Mouse (Mus musculus) right cerebral cortex, postnatal 4 days (tissue): ENCODE measurements at regions not wholly inside any gene's neighbourhood (a gene's known extent, or its start where the extent isn't known, plus 50 kb on each side); places are given as distances from the start of the nearest gene placed in this dataset.
"Not testable (repeated sequence)": the region's sequence is repeated elsewhere in the genome, so short reads cannot be mapped to it uniquely, and the experiment has no call there.

Experiments
- DNase-seq: peaks from one replicate; pipeline ENCODE4 v3.0.0-alpha.2; 2022

- peak; percentile 26 for DNase-seq
Observed at GRCm38 (mm10) chr17:58820588-58821195, 170.5 kb downstream of the Pdzph1 start.

DNA sequence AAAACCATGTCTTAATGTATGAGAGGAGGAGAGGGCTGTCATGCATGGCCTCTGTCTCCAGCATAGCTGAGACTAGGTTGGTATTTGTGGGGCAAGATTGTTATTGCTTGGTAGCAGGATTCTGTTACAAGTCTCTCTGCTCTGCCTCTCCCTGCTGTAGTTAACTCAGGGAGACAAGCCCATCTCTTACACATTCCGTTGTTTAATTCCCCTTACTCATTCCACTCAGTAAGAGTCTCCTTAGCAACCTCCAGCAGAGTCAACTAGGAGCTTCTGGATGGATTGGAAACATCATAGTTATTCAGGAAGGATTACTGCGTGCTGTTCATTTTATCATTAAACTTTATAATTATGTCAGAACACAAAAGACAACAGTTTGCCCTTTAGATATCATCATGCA is 171.8 kb downstream of the Pdzph1 start:
- DNase-seq, result no peak

GRCm38 (mm10) chr17:58775451-58775850 is 215.7 kb downstream of the Pdzph1 start:
- DNase-seq, result not testable (repeated sequence)

DNA sequence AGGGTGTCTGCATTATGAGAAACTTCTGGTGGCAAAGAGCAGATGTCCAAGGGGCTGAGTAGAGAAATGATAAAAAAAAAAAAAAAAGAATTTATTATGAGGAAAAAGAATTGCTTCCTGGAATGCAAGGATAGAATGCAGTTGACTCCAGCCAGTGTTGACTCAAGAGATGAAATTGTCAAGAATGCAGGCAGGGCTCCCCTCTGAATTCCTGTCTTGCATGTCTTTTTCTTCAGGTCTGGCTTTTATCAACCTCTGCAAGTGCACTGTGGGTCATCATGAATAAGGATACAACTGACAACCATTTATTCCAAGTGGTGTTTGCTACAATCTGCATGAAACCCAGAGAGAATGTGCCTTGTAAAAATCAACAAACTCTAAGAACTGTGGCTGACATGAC is 217.6 kb downstream of the Pdzph1 start:
- DNase-seq, result no peak

DNA sequence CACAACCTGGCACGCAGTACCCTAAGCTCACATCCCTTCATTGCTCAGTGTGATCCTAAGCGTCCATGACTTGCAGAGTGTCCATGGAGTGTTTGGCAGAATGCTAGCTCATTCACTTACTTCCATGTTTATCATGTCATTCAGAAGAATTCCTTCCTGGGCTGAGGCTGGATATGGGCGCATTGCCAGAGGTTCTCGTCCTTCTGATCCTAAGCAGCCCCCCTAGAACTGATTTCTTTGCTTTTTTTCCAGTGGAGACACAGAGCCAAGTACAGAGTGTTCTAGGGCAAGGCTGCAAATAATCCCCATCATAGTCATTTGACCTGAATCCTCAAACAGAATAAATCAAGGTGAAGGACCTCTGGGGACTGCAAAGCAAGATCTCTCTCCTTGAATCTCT is 226.0 kb downstream of the Pdzph1 start:
- no peak for DNase-seq

DNA sequence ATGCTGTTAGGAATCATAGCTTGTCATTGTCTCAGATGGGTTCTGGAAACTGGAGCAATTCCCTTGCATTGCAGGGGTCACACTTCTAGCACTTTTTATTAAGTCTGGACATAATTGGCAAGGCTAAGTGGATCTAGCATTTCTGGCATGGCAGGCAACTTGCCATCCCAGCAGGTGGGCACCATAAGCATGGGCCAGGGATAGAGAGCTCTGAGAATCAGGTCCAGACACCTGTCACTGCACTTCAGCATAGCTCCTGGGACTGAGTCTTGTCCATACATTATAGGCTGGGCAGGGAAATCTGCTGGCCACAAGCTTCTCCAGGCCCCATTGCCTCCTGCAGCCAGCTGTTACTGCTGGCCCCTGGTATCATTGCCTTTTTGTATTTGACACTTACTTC is 242.2 kb downstream of the Pdzph1 start:
- peak; percentile 3 for DNase-seq

DNA sequence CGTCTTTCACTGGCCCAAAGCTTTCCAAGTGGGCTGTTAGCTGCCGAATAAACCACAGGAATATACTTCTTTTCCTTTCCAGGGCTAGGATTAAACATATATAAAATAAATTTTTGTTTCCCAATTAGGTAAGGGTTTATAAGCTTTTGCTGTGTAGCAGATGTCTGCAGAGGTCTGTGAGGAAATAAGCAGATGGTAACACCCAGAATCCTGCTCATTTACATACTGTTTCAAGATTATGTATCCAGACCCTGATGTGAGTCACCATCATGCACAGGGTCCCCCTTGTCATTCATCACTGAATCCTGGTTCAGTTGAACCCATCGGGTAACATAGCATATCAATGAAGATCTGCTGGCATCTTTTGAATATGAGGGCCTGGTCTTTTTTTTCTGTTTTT is 242.9 kb downstream of the Pdzph1 start:
- DNase-seq, result no peak

DNA sequence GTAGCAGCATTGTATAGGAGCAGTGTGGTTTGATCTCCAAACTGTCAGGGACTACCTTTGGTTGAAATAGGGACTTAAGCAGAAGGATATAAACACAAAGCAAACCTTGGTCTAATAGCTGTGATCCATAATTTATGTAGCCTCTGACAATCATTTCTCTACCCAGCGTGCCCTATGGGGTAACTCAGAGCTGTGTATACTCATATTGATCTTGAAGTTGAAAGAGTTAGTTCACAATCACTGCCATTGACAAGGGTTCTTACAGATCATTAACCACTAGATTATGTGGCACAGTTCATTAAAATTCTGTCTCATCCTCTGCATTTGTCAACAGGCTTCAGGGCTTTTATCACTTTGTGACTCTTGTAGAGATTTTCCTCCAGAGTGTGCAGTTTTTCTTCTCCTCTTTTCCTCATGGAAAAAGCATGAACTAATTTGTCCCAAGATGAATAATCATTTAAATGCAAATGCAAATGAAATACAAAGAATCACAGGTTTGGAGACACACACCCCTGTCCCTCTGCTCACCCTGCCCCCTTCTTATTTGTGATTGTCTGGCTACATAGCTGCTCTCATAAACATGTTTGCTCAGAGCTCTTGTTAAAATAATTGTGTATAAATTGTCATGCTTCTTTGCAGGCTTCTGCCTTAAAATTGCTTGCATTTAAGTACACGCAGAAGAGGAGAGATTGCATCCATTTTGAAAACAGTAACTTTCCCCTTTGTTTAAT is 280.3 kb downstream of the Pdzph1 start:
- no peak for DNase-seq

GRCm38 (mm10) chr17:58690211-58690610 is 301.0 kb downstream of the Pdzph1 start:
- DNase-seq, result no peak

DNA sequence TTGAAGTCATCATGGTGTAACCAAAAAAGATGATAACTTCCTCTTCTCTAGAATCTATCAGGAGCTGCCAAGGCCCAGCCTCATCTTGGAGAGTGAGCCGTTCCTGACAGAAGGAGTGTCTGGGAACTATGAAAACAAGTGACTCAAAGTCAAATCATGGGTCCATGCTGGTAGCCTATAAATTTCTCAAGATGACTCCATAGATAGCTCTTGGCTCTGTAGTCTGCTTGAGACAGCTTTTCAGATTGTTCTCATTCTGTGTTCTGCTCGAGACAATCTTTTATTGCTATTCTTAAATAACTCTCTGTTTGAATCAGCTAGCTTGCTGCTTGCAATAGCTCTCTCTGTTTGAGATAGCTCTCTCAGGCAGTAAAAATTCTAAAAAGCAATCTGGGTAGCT is 318.9 kb downstream of the Pdzph1 start:
- DNase-seq, result peak; percentile 6

DNA sequence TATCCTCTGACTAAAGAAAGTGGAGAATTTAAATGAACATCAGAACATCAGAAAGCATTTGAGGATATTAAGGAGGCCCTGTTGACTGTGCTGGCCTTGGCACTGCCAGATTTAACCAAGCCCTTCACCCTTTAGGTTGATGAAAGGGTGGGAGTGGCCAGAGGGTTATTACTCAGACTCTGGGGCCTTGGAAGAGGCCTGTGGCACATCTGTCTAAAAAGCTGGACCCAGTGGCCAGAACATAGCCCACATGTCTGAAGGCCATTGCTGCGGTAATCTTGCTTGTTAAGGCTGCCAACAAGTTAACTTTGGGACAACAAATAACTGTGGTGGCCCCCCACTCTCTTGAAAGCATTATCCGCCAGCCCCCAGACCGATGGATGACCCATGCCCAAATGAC is 323.1 kb downstream of the Pdzph1 start:
- no peak for DNase-seq

DNA sequence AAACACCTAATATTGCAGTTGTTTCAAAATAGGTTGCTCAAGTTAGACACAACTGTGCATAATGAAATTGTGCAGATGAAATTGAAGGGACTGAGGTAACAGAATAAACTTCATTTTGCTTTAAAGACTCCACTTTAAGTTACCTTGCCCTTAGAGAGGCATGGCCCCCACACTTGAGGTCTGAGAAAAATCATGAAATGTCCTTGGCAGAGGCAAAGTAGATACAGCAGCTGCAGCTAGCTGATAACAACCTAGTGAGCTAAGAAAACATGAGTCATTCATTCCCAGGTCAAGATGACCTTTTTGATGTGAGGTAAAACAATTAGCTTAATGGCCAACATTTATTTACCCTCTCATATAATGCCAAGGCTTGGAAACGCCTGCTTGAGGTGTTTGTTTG is 347.4 kb downstream of the Pdzph1 start:
- DNase-seq, result no peak

DNA sequence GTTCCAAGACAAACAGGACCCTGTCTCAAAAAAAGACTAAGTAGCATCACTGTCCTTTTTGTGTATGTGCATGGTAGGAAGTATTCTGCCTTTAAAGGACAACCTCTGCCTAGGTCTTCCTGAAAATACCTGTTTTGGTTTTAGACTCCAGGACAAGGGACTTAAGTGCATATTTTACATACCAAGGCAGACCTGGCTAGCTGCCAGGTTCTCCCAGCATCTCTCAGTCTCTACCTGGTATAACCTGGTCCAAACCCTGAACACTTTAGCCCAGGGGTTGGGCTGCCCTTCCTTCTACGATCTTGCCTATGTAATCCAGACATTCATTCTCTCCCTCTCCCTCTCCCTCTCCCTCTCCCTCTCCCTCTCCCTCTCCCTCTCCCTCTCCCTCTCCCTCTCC is 348.9 kb downstream of the Pdzph1 start:
- no peak for DNase-seq

- DNase-seq, result no peak
Observed at GRCm38 (mm10) chr17:58598911-58599310, 392.3 kb downstream of the Pdzph1 start.

GRCm38 (mm10) chr17:58596661-58597060 is 394.5 kb downstream of the Pdzph1 start:
- no peak for DNase-seq

DNA sequence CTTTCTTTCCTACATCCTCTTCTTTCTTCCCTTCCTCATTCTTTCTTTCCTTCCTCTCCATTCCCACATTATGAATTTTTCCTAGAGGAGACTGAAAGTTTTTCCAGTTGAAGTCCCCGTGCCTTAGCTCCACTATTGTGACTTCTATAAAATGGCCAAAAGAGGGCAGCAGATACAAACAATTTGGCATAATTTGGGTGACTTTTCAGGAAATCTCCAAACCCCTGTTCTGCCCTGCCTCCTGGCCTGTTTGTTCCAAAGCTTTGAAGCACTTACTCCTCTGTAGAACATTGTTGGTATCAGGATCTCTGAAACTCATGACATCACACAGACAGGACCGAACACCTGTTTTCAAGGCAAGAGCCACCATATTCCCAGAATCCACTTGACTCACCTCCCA is 403.2 kb downstream of the Pdzph1 start:
- peak; percentile 2 for DNase-seq

DNA sequence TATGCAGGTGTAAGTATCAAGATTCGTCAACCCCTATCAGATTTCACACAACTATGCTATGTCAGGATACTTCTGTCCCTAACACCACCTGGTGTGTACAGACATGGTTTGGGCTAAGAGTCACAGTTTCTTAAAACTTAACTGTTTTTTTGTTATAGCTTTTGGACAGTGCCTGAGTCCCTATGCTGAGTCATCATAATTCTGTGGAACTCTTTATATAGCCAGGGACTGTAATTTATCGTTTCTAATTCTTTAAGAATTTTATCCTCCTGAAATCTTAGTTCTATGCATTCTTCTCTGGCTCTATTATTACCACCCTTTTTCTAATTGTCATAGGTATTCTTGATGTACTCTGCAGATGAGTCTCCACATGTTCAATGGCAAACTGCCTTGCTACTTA is 418.3 kb downstream of the Pdzph1 start:
- no peak for DNase-seq
